Mouse (Mus musculus): ENCODE results near the gene Higd1a.

Higd1a gene

DNA sequence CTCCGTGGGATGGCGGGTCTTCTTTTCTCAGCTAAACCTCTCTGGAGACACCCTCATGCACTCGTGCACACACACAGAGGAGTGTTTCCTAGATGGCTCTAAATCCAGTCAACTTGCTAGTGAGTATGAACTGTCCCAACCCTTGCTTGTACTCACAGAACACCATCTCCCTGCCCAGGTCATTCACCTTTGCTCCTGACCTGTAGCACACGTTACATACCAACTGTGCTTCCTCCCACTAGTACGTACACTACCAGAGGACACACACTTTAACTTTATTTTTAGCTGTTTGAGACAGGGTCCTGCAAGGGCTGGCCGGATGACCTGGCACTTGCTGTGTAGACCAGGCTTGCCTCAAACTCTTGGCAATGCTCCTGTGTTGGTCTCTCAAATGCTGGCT, 20.2 kb downstream of the Higd1a start:
- no peak for DNase-seq (ENCODE audit: low spot score)

DNA sequence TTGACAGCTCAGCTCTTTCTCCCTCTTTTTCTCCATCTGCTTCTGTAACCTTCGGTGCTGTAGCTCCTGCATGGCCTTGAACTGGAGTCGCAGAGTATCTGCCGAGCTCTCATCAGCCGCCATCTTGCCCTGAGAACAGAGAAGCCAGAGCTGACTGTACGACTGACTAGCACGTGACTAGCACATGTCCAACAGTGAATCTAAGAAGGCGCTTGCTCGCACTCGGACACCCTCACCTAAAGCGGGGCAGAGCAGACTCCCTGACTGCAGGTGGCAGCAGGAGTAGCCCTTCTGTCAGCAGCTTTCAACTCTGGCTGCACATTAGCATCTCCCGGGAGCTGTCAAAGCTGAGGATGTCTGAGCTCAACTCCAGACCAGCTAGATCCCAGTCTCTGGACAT, 24.3 kb downstream of the Higd1a start:
- no peak for DNase-seq (ENCODE audit: low spot score)

DNA sequence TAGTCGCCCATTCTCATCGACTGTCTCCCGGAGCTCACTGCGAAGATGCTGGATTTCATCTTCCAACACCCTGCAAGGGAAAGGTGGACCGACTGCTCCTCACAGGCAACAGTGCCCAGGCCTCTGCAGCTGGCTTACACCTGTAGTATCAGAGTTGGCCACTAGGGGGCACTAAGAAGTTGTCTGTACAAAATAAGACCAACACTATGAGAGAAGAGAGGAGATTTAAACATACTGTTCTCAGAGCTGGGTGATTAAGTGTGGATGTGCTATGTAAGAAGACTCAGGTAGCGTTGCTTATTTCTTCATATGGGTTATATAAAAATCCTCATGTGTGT, 27.2 kb downstream of the Higd1a start:
- peak; percentile 93 for DNase-seq (ENCODE audit: low spot score)

DNA sequence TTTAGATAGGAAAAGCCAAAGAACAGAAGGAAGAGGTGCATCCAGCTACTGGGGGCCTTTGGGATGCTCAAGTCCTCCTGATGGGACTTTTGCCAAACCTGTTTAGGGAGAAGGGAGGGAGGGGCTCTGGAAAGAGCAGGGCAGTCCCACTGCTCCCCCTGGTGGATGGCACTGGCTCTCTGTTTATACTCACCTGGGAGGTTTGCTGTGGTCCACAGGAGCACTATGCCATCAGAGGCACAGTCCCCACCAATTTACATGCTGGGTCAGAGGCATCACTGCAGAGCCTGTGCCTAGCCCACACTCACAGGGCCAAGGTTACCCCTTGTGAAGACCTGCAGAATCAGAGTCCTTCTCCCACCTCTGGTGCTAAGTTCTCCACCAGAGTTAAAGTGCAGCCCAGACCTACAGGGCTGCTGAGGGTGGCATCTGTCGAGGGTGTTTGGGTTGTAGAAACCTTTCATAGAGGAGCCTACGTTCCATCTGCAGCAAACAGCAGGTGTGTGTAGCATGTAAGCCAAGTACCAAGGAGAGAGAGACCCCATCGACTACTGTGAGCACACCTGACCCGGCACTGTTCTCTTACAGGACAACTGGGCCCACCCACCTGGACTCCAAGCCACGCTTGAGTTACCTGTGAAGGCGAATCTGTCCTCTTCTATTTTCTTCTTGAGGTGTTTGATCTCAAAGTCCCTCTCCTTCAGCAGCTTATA, 27.8 kb downstream of the Higd1a start:
- peak; percentile 77 for DNase-seq (ENCODE audit: low spot score)

DNA sequence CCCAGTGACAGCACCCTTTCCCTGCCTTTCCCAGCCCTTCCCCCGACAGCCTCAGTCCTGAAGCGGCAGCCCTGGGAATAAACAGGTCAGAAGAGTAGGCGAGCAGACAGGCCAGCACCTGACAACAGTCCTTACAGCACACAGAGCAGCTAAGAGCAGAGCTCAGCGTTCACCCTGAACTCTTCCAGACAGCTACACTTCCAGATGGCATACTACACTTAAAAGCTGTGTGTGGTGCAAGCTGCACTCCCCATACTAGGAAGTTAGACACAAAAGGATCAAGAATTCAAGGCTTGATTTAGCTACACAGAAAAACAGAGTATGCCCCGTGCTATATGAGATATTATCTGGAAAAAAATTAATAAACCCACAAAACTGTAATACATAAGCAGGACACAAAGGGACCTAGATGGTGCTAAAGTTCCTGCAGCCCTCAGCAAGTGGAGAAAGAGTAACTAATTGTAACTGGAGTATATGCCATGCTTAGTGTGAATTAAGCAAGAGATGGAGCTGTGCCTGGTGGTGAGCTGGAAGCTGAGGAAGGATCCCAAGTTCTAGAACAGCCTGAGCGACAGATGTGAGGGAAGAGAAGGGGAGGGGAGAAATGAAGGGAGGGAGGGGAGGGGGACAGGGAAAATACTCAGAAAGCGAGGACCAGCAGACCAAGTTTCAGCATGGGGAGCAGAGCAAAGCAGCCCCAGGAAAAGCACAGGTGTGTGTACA, 28.7 kb downstream of the Higd1a start:
- DNase-seq (ENCODE audit: low spot score), result no peak

DNA sequence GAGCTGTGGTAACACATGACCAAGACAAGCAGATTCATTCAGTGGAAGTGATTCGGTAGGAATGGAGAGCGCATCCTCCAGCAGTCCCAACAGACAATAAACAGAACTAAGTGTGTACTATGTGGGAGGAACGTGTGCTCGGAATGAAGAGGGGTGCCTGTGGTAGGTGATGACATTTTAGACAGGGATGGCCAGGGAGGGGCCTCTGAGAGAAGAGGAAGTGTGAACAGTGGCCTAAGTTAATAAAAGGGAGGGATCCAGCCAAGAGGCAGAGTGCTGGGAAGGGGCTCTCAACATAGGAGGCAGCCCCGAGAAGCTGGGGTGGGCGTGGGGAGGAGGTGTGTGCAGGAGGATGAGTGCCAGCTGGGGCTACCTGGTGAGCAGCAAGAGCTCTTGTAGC, 29.8 kb downstream of the Higd1a start:
- DNase-seq (ENCODE audit: low spot score), result no peak

DNA sequence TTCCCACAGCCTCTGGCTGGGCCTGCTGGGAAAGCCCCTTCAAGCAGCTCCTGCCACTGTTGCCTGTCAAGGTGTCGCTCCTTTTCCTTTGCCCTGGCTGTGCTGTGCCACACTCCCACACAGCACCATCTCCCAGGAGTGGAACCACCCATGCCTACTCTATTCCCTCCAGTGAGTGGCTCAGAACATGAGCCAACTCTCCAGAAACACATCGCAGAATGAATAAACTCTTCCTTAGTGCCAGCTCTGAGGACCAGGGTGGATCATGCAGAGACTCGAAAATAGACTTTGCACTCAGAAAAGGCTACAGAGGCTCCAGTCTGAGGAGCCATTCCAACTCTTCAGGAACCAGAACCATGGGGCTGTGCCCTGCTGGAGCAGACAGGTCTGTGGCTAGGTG, 31.8 kb downstream of the Higd1a start:
- no peak for DNase-seq (ENCODE audit: low spot score)

DNA sequence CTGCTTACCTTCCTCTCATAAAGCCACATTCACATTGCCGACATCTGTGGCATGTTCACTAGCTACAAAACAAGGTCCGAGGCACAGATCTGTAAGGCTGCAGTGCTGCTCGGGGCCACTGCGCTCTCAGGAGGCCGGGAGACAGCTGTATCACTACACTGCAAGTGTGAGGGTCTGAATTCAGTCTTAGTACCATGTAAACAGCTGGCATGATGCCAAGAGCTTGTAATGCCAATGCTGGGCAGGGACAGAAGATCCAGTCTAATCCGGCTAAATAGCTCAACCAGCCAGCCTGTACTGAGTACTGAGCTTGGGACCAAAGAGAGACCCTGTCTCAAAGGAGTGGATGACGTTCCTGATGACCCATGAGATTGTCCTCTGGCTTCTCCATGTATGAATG, 34.2 kb downstream of the Higd1a start:
- peak; percentile 51 for DNase-seq (ENCODE audit: low spot score)

DNA sequence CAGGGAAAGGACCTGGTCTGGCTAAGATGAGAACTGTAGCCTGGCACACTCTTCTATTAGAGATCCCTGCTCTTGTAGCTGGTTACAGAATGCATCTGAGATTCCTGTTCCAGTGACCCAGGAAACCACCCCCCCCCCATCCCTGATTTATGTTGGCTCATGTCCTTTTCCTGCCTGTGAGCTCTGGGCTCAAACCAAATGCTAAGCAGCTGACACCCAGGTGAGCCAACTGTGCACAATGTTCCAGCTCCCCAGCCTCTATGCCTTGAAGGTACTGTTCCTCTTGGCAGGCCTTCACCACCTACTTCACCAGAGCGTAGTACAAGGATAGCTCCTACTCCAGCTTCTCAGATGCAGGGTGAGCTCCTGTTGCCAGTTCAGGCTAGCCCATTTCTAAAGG, 35.1 kb downstream of the Higd1a start:
- peak; percentile 45 for DNase-seq (ENCODE audit: low spot score)

DNA sequence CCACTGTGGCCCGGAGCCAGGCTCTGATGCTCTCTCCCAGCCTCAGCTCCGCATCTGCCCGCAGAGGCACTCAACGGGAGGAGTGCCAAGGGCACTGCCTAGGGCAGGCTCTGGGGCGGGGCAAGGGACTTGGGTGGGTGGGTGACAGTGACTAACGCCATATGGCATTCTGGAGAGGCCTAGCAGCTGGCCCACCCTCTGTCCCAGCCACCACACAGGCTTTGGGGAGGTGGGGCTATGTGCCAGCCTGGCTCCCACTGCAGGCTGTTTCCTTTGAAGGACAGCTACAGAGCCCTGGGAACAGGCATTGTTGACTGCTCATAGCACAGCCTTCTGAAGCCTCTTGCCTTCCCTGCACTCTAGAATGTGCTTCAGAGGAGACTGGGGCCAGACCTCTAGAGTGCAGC, 35.6 kb downstream of the Higd1a start:
- peak; percentile 70 for DNase-seq (ENCODE audit: low spot score)

DNA sequence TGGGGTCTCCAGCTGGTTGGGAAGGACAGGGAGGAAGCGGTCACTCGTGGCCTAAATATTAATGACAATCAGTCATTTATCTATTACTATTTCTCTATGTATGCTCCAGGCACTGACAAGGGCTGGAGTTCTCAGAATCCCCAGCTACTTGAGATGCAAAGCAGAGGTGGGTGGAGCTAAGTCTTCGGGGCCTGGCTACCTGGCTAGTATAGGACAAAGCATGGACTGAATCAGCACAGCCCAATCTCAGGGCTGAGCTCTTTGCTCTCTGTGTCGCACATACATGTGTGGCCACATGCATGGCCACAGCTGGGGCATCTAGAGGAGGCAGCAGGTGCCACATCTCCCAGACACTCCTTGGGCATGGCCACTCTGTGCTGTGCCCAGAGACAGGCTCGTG, 37.4 kb downstream of the Higd1a start:
- DNase-seq (ENCODE audit: low spot score), result no peak

DNA sequence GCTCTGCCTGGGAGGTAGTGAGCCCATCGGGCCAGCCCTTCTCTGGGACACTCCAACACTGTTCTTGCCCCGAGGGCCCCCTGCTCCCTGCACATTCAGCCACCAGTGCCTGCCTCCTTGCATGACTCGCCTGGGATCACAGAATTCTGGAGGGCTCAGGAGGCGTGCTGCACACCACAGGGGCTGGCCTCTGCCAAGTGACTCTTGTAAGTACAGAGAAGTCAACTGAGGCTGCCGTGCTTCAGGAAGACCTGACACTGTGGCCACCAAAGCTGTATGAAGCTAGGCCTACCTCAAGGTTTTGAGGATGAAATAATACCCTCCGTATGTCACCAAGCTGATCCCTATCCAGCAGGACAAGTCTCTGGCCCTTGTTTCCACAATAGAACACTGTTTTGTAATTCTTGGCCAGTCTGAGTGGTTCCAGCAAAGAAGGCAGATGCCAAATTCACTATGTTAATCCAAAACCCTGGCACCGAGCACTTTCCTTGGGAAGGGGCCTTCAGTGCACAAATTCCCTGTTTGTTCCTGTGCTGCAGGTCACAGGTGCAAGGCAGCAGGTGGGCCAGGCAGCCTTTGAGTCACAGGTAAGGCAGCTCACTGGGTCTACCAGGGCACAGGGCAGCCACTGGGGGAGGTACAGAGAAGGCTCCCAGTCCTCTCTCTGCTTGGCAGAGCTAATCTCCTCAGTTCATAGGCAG, 38.2 kb downstream of the Higd1a start:
- DNase-seq (ENCODE audit: low spot score), result no peak

DNA sequence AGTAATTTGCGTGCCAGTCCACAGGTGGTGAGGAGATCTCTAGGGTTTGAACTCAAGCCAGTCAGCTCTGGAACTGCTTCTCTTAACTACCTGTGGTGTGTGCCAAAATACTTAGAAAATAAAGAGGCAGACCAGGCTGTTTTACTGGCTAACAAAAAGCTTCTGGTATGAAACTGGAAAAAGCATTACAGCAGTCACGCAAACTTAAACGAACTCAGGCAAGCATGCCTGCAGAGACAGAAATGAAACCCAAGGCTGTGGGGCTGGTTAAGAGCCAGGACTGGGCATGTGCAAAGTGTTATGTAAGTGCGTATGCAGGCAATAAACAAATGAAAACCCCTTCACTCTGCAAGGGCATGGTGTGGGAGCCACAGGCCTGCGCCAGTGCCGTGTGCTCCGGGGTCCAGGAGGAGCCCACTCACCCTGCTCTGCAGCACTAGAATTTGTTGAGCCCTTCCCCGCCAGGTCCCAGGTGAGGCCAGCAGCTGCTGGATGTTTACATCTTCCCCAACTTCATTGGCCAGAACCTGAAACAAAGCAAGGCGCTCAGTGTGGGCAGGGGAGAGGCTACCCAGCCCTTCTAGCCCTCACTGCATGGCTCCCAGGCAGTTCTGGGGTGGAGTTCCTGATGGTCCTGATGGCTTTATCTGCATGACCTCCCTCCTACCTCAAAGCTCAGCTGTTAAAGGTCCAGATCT, 38.9 kb downstream of the Higd1a start:
- peak; percentile 59 for DNase-seq (ENCODE audit: low spot score)

DNA sequence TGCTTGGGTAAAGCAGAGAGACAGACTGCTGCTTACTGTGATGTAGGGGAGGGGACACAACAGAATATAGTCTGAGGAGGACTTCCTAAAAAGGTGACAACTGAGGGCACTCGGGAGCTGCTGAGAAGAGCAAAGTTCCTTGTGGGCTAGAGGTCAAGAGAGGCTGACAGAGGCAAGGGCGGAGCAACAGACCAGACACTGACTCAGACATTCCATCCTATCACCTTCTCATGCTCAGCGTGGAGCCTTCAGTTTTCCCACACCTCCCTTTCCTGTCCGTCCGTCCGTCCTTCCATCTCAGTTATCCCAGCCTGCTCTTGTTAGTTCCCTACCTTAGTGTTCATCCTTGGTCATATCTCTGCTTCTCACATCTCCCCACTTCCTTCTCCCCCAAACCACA, 43.0 kb downstream of the Higd1a start:
- no peak for DNase-seq (ENCODE audit: low spot score)

DNA sequence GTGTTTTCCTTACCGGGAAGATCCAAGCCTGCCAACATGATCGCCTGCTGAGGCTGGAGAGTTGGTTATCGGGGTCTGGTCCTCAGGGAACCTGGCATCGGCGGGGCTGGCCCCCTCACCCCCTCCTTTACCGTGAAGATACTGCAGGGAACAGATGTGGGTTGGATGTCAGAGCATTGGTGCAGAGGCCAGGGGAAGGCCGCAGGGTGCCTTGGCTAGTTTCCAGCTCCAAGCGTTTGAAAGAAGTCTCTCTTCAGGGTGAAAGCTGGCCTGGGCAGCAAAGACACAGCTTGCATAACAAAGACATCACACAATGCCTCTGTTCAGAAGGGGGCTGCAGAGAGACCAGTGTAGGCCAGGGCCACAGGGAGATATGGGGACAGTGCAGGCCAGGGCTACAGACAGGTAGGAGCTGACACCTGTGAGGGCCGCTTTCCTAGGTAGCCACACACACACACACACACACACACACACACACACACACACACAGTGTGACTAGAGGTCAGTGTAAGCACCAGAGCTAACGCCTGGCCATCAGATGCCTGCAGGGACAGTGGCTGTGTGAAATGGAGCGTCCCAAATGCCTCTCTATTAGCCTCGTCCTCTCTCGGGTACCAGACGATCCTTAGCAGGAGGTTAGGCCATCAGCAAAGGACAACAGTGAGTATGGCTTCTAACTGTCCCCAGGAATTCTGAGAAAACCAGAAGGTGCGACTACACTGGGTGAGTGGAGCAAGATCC, 47.9 kb downstream of the Higd1a start:
- peak; percentile 85 for DNase-seq (ENCODE audit: low spot score)

DNA sequence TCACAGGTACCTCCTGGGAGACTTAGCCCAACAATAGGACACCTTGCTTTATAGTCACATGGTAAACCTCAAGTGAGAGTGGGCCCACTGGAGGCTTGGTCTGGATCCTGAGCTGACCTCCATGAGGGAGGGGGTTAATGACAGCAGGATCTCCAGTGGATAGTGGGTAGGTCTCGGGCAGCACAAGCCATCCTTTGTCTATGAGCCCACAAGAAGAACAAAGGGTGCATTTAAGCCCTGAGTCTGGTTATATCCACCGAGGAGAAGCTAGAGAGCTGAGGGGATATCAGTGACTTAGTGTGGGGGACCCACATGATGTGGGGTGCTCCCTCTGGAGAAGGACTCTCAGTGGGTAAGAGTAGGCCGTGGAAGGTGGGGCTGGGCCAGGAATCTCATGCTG, 49.7 kb downstream of the Higd1a start:
- DNase-seq (ENCODE audit: low spot score), result no peak

DNA sequence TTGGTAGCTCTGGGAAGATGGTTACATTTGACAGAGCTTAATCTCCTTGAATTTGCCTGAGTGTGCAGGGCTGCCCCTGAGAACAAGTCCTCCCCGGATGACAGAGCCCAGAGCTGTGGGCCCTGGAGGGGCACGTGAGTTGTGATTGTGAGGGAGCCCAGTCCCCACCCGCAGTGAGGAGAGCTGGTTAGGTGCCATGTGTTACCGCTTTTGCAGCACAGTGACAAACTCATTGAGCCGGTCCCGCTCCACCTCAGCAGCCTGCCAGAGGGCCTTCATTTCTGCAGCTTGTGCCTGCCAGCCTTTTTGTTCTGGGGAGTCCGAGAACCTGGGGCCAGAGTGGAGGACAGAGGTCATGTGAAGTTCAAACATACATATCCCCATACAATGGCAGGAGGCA, 50.2 kb downstream of the Higd1a start:
- no peak for DNase-seq (ENCODE audit: low spot score)

DNA sequence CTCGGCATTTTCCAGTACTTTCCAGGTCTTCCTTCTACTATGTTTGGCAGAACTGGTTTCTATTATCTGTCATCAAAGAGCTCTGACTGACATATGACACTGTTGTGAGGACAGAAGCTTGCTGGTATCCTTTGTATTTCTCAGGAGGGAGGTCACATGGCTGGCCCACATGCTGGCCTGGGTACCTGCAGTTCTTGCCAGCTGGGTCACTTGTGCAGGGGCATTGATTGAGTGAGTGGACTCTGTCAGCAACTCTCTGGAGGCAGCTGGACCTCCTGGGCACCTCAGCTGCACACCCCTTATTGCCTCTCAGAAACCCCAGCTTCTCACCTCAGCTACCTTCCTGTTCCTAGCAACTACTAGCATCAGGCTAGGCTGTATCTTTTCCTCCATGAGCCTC, 50.6 kb downstream of the Higd1a start:
- DNase-seq (ENCODE audit: low spot score), result no peak

DNA sequence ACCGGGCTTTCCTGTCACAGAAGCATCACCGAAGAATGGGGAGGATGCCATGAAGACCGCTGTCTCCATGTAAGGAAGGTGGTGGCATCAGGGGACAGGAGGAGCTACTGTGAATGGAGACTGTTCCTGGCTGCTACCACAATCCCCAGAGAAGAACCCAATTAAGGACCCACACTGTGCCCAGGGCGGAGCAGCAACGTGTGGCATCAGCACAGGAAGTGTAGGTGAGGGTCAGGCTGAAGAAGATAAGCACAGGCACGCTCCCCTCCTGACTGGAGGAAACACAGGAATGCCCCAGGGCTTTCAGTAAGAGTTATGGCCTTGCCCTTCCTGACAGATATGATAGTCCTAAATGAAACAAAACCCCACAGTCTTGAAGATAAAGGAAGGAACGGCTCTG, 55.4 kb downstream of the Higd1a start:
- DNase-seq (ENCODE audit: low spot score), result no peak

DNA sequence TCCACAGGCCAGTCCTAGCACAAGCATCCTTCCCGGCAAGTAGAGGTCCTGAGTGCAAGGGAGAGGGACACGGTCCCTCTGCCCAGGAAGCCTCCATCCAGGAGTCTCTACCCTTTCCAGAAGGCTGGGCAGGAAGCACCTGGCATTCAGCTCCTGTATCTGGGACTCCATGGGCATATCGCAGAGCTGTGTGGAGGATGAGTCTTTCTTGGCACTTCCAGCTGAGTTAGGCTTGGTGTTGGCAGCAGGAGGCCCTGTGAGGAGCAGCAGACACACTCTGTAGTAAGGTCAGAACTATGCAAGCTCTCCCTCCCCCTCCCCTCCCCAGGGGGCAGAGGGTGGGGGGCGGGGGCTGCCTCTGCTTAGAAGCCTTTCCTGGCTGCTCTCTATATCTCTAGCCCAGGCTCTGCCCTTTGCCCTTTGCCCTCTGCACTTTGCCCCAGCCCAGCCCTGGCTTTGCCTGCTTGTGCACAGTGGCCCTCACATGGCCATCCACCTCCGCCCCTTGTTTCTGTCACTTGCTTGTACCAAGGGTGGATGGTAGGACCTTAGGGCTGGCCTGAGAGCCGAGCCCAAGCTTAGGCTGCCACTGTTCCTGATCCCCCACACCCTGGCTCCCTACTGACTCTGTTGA, 59.2 kb downstream of the Higd1a start:
- DNase-seq (ENCODE audit: low spot score), result no peak
